Mouse (Mus musculus) embryonic facial prominence, embryonic 13.5 days (tissue): ENCODE measurements around the gene Atg9a. TPM values are rescaled to one million over a fixed set of nuclear protein-coding genes. Genes with fewer than 3 reads are reported as not detected.

Source experiments
- ATAC-seq: fragments of 200-750 bp; cut with Nextera tagmentation; 2 replicates; pipeline ENCODE4 v1.8.0; 2017; ENCODE audit warnings: low read depth; ENCODE audit not compliant: insufficient number of reproducible peaks, insufficient read depth, low FRiP score, low TSS enrichment
- H3K27ac ChIP-seq: fragments of 300-500 bp; sonication (generic); 2 replicates; pipeline ENCODE4 v1.5.1; 2015; ENCODE audit warnings: moderate library complexity, mild to moderate bottlenecking, inconsistent platforms
- H3K27me3 ChIP-seq: fragments of 300-500 bp; sonication (generic); 2 replicates; pipeline ENCODE4 v1.6.1; 2015; ENCODE audit warnings: mild to moderate bottlenecking, inconsistent platforms
- H3K36me3 ChIP-seq: fragments of 300-500 bp; sonication (generic); 2 replicates; pipeline ENCODE4 v1.6.1; 2015; ENCODE audit warnings: mild to moderate bottlenecking, inconsistent platforms
- H3K4me1 ChIP-seq: fragments of 300-500 bp; sonication (generic); 2 replicates; pipeline ENCODE4 v1.6.1; 2015; ENCODE audit warnings: inconsistent platforms
- H3K4me2 ChIP-seq: fragments of 300-500 bp; sonication (generic); 2 replicates; pipeline ENCODE4 v1.6.1; 2015; ENCODE audit warnings: moderate library complexity, mild to moderate bottlenecking, inconsistent platforms
- H3K4me3 ChIP-seq: fragments of 300-500 bp; sonication (generic); 2 replicates; pipeline ENCODE4 v1.5.1; 2015; ENCODE audit warnings: mild to moderate bottlenecking, inconsistent platforms
- H3K9ac ChIP-seq: fragments of 300-500 bp; sonication (generic); 2 replicates; pipeline ENCODE4 v1.6.1; 2015; ENCODE audit warnings: mild to moderate bottlenecking, inconsistent platforms
- H3K9me3 ChIP-seq: fragments of 300-500 bp; sonication (generic); 2 replicates; pipeline ENCODE4 v1.6.1; 2016; ENCODE audit warnings: inconsistent platforms
- WGBS: fragments of 180-500 bp; shearing (Covaris S2); methylation state at CpG from one replicate; pipeline ENCODE4 v1.1.7; 2015; ENCODE audit warnings: mixed read lengths; 5-methylcytosine and 5-hydroxymethylcytosine counted together
- polyA plus RNA-seq: library from polyadenylated mRNA; unstranded; fragments of >200 nt; fragmentation: Nextera tagmentation; extraction: Ambion mirVana; gene quantifications from 2 replicates; pipeline ENCODE4 v1.2.1, GENCODE M21; 2015

The Atg9a gene
- polyA plus RNA-seq, 1 experiment from 2014 or later = 28.4 TPM

DNA sequence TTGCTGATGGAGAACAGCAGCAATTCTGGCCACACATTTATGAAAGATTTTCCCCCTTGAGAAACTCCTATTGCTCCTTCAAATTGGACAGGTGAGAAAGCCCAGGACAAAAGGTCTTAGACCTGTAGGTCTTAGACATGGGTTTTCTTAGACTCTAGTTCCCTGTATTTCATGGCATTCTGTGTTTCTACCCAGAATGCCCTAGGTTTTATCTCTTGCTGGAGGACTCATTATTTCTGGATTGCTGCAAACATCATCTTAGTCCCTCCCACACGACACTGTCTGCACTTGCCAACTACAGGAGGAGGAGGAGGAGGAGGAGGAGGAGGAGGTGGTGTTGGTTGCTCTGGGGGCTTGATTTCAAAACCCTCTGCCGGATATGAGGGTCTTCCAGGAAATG, 34.1 kb upstream of the Atg9a start:
- Histone ChIP-seq H3K36me3 (no peaks in the 10 kb centered on the region), H3K4me3 (no peak overlapping the region), H3K27me3 (peaks cover 20% of the 10 kb centered on the region), H3K9me3 (no peaks in the 10 kb centered on the region), H3K4me1 (no peaks in the 10 kb centered on the region), H3K27ac (no peak overlapping the region), H3K4me2 (no peak overlapping the region), H3K9ac (no peak overlapping the region)
- 64% methylated on average over 2 of the region's 2 CpGs for WGBS
- no peak for ATAC-seq

DNA sequence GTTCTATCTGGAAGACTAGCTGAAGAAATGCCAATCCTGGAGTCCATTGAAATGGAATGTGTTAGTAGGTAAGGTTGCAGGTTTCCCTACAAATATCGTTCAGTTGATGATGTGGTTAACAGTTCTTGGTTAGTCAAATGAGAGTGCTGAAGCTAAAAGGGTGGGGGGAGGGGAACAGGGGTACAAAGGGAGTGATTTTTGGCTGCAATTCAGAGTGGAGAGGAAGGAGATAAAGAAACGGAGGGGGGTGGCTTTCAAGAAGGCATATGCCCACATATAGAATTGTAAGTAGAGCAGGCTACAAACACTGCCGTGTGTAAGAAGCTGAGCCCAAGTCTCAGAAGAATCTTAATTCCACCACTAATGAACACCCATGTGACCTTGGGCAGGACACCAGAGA, 33.5 kb upstream of the Atg9a start:
- Histone ChIP-seq H3K4me1 (no peaks in the 10 kb centered on the region), H3K27ac (no peak overlapping the region), H3K4me3 (no peak overlapping the region), H3K9ac (no peak overlapping the region), H3K9me3 (no peaks in the 10 kb centered on the region), H3K27me3 (peaks cover 24% of the 10 kb centered on the region), H3K4me2 (no peak overlapping the region), H3K36me3 (no peaks in the 10 kb centered on the region)
- 67% methylated on average over 3 of the region's 3 CpGs for WGBS
- no peak for ATAC-seq

DNA sequence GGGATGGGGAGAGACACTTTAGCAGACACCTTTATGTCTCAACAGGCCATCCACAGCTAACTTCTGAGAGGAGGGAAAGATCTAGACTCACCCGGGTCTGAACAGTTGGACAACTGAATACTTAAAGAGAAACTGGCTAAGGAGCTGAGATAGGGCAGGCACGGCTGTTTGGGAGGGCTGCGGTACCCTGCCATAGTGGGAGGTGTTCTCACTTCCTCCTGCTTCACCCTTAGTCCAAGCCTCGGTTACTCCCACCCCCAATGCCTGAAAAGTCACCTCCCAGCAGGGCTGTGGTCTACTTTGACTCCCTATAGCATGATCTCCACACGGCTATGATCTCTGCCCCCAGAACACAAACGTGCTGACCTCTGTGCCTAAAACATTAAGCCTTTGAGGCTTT, 31.5 kb upstream of the Atg9a start:
- H3K27me3 ChIP-seq = peaks cover 40% of the 10 kb centered on the region
- ATAC-seq = no peak
- H3K27ac ChIP-seq = no peak overlapping the region
- no peaks in the 10 kb centered on the region for H3K9me3 ChIP-seq
- no peak overlapping the region for H3K9ac ChIP-seq
- H3K36me3 ChIP-seq = no peaks in the 10 kb centered on the region
- no peak overlapping the region for H3K4me2 ChIP-seq
- H3K4me1 ChIP-seq = peaks cover 10% of the 10 kb centered on the region
- WGBS = 61% methylated on average over 6 of the region's 6 CpGs
- H3K4me3 ChIP-seq = no peak overlapping the region

DNA sequence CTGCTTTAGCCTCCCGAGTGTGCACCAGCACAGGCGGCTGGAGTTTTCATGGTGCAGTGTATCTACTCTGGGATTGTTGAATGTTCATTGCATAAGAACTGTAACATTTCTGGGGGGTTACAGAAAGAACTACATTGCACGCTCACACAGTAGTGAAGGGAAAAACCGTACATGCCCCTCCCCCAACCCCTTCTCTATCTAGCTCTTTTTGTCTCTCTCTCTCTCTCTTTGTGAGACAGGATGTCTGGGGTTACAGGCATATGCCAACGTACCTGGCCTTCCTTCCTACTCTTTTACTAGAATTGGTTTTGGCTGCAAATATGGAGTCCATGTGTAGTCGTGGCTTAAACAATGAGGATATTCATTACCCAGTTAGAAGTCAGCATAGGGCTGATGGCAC, 30.9 kb upstream of the Atg9a start:
- Histone ChIP-seq H3K9me3 (no peaks in the 10 kb centered on the region), H3K4me2 (no peak overlapping the region), H3K4me1 (peaks cover 16% of the 10 kb centered on the region), H3K9ac (no peak overlapping the region), H3K27me3 (peaks cover 46% of the 10 kb centered on the region), H3K27ac (no peak overlapping the region), H3K36me3 (no peaks in the 10 kb centered on the region), H3K4me3 (no peak overlapping the region)
- ATAC-seq = no peak
- 71% methylated on average over 6 of the region's 6 CpGs for WGBS

DNA sequence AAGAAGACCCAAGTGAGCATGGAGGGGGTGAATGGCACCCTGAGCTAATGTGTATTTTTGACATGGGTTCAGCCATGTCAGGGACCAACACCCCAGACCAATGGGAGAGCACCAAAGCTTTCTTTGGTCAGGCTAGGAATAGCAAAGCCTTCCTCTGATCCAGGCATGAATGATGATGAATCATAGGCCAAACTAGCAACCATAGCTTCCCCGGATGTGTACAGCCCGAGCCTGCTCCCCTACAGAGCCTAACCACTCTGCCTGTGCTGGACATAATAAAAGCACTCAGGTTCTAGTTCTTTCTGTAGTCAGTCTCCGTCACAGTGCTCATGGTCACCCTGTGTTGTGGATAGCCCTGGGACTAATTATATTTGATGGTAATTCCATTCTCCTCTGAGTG, 29.5 kb upstream of the Atg9a start:
- H3K9me3 ChIP-seq = no peaks in the 10 kb centered on the region
- H3K36me3 ChIP-seq = no peaks in the 10 kb centered on the region
- H3K4me2 ChIP-seq = no peak overlapping the region
- H3K4me3 ChIP-seq = no peak overlapping the region
- WGBS = 72% methylated on average over 3 of the region's 3 CpGs
- no peak for ATAC-seq
- no peak overlapping the region for H3K9ac ChIP-seq
- no peak overlapping the region for H3K27ac ChIP-seq
- peaks cover 60% of the 10 kb centered on the region for H3K27me3 ChIP-seq
- peaks cover 17% of the 10 kb centered on the region for H3K4me1 ChIP-seq

DNA sequence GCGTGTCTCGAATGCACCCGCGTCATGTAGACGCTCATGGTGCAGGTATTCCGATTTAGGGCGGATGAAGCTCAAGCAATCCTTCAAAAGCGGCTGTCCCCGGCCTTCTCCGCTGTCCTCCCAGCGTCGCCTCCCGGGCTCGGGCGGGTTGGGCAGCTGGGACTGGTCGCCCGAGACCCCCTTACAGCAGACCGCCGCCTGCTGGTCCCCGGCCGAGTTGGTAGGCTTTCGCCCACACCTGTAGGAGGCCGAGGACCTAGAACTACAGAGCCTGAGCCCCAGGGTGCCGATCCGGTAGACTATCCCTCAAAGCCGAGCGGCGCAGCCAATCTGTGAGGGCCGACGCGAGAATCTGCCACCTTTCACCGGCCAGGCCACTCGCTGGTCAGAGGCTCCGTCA, 27.5 kb upstream of the Atg9a start, which contains the start of gene Tuba4a:
Gene Tuba4a (minus strand): TSS at position 335 of the 400 bp plus-strand sequence.
- H3K27me3 ChIP-seq = peaks cover 70% of the 10 kb centered on the region
- H3K4me2 ChIP-seq = peak within 1 kb of the TSS; percentile 97
- 2% methylated on average over 34 of the region's 34 CpGs for WGBS
- no peaks in the 10 kb centered on the region for H3K9me3 ChIP-seq
- H3K4me3 ChIP-seq = peak within 1 kb of the TSS; percentile 57
- ATAC-seq = peak; percentile 49; the same call in 1 of the 2 replicates
- peak within 1 kb of the TSS; percentile 69 for H3K9ac ChIP-seq
- peaks cover 17% of the 10 kb centered on the region for H3K4me1 ChIP-seq
- H3K36me3 ChIP-seq = peaks cover 15% of the 10 kb centered on the region
- H3K27ac ChIP-seq = no peak within 1 kb of the TSS

DNA sequence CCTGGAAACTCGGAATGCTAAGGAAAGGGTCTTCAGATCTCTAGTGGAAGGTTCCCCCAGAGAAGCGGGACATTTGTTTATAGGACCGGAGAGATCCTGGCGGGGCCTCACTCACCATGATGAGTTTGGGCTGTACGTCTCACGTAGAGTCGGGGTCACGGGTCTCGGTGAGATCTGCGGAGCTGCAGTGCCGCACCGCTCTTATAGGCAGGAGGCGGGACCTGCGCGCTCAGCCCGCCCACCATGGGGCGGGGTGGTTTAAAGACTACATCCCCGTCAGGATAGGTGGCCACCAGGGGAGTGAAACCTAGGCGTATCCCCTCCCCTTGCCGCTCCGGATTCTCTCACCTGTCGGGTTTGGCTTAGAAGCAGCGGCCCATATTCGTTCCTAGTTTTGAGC, 27.1 kb upstream of the Atg9a start:
- peak overlapping the region; percentile 57 for H3K4me3 ChIP-seq
- WGBS = under 1% methylated on average over 24 of the region's 24 CpGs
- H3K4me1 ChIP-seq = peaks cover 17% of the 10 kb centered on the region
- no peaks in the 10 kb centered on the region for H3K9me3 ChIP-seq
- H3K27ac ChIP-seq = no peak overlapping the region
- H3K9ac ChIP-seq = peak overlapping the region; percentile 69
- H3K4me2 ChIP-seq = peak overlapping the region; percentile 97
- ATAC-seq = peak; percentile 83
- peaks cover 70% of the 10 kb centered on the region for H3K27me3 ChIP-seq
- H3K36me3 ChIP-seq = peaks cover 18% of the 10 kb centered on the region

DNA sequence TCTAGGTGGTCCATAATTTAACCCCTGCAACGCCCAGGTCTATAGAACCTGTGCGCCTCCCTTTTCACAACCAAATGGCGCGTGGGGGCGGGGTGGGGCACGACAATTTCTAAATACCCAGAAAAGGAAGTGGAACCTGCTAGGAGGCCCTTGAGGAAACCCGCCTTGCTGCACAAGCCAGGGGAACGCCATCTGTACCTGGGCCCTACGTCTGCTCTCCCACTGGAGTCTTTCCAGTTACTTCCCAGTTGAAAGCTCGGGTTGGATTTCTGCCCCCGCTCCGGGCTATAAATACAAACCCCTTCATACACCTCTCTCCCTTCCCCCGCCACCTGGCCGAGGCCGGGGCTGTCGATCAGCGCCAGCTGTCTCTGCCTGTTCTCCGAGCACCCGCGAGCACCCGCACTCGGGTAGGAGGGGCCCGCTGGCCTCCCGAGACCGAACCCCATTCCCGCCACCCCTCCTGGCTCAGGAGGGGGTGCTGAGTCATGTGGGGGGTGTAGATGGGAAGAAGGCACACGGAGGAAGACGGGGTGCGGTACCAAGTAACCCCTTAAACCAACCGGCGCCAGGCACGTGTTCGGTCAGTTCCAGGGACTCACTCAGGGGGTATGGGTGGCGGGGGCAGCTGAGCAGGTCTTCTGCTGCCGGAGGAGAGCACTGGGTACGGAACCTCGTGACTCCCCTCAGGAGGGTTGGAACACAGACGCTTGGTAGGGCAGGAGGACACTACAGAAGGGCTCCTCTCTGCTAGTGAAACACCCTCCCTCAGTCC, 26.4 kb upstream of the Atg9a start:
- Histone ChIP-seq H3K9ac (peak overlapping the region; percentile 69), H3K36me3 (peaks cover 25% of the 10 kb centered on the region), H3K9me3 (no peaks in the 10 kb centered on the region), H3K27ac (no peak overlapping the region), H3K27me3 (peaks cover 70% of the 10 kb centered on the region), H3K4me2 (peak overlapping the region; percentile 97), H3K4me3 (peak overlapping the region; percentile 57), H3K4me1 (peaks cover 17% of the 10 kb centered on the region)
- 1% methylated on average over 38 of the region's 38 CpGs for WGBS
- peak; percentile 12; the same call in 1 of the 2 replicates for ATAC-seq

DNA sequence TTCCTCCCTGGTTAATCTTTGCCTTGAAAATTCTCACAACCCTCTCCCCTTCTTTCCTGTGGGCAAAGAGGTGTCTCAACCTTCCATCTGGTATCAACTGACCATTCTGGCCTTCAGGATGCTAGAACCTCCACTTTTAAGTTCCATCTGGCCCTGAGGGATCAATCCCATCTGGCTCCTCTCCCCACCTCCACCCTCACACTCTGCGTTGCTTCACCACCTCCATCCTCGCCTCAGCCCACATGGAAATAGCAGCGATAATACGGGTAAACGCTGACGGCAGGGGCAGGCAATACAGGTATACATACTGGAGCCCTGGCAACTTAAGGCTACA, 25.9 kb upstream of the Atg9a start:
- H3K4me1 ChIP-seq = peaks cover 18% of the 10 kb centered on the region
- no peak overlapping the region for H3K27ac ChIP-seq
- H3K9me3 ChIP-seq = no peaks in the 10 kb centered on the region
- WGBS = 3% methylated on average over 6 of the region's 6 CpGs
- H3K27me3 ChIP-seq = peaks cover 70% of the 10 kb centered on the region
- H3K4me3 ChIP-seq = peak overlapping the region; percentile 57
- H3K9ac ChIP-seq = no peak overlapping the region
- no peak for ATAC-seq
- peaks cover 31% of the 10 kb centered on the region for H3K36me3 ChIP-seq
- peak overlapping the region; percentile 97 for H3K4me2 ChIP-seq

DNA sequence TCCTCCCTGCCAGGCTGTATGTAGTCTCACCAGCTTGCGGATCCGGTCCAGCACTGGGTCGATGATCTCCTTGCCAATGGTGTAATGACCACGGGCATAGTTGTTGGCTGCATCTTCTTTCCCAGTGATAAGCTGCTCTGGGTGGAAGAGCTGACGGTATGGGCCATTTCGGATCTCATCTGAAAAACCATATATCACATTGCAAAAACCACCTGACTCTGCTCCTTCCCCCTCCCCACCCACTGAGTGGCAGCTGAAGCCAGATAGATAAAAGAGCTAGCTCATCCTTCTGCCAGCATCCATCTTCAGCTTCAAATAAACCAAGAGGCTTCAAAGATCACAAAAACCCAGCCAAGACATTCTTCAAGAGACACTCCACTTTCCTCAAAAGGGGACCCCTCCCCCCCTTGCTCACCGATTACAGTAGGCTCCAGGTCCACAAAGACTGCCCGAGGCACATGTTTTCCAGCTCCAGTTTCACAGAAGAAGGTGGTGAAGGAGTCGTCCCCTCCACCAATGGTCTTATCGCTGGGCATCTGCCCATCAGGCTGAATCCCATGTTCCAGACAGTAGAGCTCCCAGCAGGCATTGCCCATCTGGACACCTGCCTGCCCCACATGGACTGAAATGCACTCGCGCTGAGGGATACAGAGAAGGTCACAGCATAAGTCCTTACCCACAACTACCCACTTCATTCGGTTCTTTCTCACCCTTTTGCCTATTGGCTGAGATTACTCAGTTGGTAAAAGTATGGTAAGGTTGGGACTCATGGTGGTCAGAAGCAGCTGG, 25.0 kb upstream of the Atg9a start:
- H3K27ac ChIP-seq = no peak overlapping the region
- peaks cover 39% of the 10 kb centered on the region for H3K36me3 ChIP-seq
- H3K27me3 ChIP-seq = peaks cover 64% of the 10 kb centered on the region
- H3K9me3 ChIP-seq = no peaks in the 10 kb centered on the region
- H3K4me2 ChIP-seq = 0 out of 2 replicates have a peak overlapping the region, but pooled peaks have one; percentile 97
- no peak overlapping the region for H3K4me3 ChIP-seq
- peaks cover 27% of the 10 kb centered on the region for H3K4me1 ChIP-seq
- WGBS = 72% methylated on average over 13 of the region's 13 CpGs
- H3K9ac ChIP-seq = no peak overlapping the region
- ATAC-seq = no peak

DNA sequence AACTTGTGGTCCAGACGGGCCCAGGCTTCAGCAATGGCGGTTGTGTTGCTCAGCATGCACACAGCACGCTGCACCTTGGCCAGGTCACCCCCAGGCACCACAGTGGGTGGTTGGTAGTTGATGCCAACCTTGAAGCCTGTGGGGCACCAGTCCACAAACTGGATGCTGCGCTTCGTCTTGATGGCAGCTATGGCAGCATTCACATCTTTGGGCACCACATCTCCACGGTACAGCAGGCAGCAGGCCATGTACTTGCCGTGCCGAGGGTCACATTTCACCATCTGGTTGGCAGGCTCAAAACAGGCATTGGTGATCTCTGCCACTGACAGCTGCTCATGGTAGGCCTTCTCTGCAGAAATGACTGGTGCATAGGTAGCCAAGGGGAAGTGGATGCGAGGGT, 23.8 kb upstream of the Atg9a start:
- peaks cover 52% of the 10 kb centered on the region for H3K27me3 ChIP-seq
- H3K4me2 ChIP-seq = no peak overlapping the region
- 93% methylated on average over 9 of the region's 9 CpGs for WGBS
- H3K9me3 ChIP-seq = no peaks in the 10 kb centered on the region
- H3K4me3 ChIP-seq = no peak overlapping the region
- no peak overlapping the region for H3K27ac ChIP-seq
- peaks cover 41% of the 10 kb centered on the region for H3K36me3 ChIP-seq
- peaks cover 36% of the 10 kb centered on the region for H3K4me1 ChIP-seq
- no peak for ATAC-seq
- H3K9ac ChIP-seq = no peak overlapping the region

DNA sequence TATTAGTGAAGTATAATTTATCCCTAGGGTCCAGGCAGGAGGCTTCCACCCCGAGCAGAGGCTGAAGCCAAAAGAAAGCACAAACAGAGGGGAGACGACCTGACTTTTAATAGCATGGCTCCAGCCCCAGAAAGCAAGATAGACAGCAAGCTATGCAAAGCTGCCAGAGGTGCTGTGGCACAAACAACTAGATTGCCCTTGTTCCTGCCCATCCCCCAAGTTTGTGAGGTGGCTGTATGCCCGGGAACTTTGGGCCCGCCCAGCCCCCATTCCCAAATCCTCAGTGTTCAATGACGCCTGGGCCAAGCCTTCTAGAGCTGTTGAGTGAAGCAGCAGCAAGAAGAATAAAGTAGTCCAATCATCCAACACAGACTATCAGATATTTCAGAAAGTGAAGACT, 22.9 kb upstream of the Atg9a start:
- Histone ChIP-seq H3K9me3 (no peaks in the 10 kb centered on the region), H3K36me3 (peaks cover 41% of the 10 kb centered on the region), H3K4me1 (peaks cover 40% of the 10 kb centered on the region), H3K27ac (no peak overlapping the region), H3K27me3 (peaks cover 44% of the 10 kb centered on the region), H3K9ac (no peak overlapping the region), H3K4me3 (no peak overlapping the region), H3K4me2 (no peak overlapping the region)
- WGBS = 75% methylated on average over 5 of the region's 5 CpGs
- no peak for ATAC-seq
